Mouse (Mus musculus) bone marrow macrophage, adult 2 months (primary cell): ENCODE results near the gene Gm9821.

ENCODE experiments used
- CTCF ChIP-seq: IDR thresholded peaks from 2 replicates; pipeline ENCODE4 v1.5.1; 2012; ENCODE audit warnings: low read depth, mild to moderate bottlenecking, low read length, moderate library complexity
- POLR2A ChIP-seq: IDR thresholded peaks from 2 replicates; pipeline ENCODE4 v1.6.1; 2012; ENCODE audit warnings: mild to moderate bottlenecking, low read depth, low read length, borderline replicate concordance

DNA sequence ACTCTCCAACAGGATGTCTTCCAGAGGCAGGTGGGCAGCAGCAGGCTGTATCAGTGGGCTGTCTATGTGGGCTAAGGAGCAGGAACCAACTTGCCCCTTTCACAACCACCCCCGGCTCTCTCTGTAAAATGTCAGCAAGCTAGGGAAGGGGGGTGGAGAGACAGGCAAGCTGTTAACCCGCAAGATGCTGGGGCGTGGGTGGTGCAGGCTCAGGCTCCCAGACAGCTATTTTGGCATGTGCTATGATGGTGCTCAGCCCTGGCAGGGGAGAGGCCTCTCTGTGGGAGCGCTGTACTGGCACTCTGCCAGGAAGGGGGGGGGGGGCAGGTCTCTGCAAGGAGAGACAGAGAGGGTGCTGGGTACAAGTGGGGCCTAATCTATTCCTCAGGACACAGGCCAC, 11.6 kb downstream of the Gm9821 start:
- TF ChIP-seq CTCF: no peak
- no peak for TF ChIP-seq POLR2A
